Mouse (Mus musculus) gastrocnemius, postnatal 36 days (tissue): ENCODE data around the gene Inpp5e. TPM values are rescaled to one million over a fixed set of nuclear protein-coding genes. Genes with fewer than 3 reads are reported as not detected.

Experiments used
- DNase-seq, 2 experiments: peaks; one replicate each; pipeline ENCODE4 v3.0.0; 2022
- intact Hi-C: fragments of 180-260 bp; cut with DNase I; formaldehyde crosslinking; loops from one replicate; pipeline ENCODE4 v1.15.1; 2025
- long read RNA-seq, 2 experiments: library from polyadenylated mRNA; stranded (forward); transcript quantifications; one replicate each; pipeline ENCODE4 v2.0.0; 2021
- total RNA-seq, 2 experiments: library from RNA; stranded (reverse); gene quantifications; 2 replicates each; pipeline ENCODE4 v1.2.3; 2021

Gene Inpp5e
- 1 to 10 TPM; 7.4 TPM for total RNA-seq
- long read RNA-seq, experiment 1, full-length matches to known transcripts: 1 of 4 reads
- long read RNA-seq, experiment 1, partial matches to known transcripts: 0 of 4 reads
- long read RNA-seq, experiment 1, other reads (novel, unspliced or antisense): 3 of 4 reads
- long read RNA-seq, experiment 2, full-length matches to known transcripts: 7 of 12 reads
- long read RNA-seq, experiment 2, partial matches to known transcripts: 1 of 12 reads
- long read RNA-seq, experiment 2, other reads (novel, unspliced or antisense): 4 of 12 reads

- DNase-seq: peak; percentile 98 to 99
- intact Hi-C loops: no loop called here
These were observed at the start of gene Inpp5e for GRCm38 (mm10) chr2:26408515-26409356. Inpp5e (minus strand) TSS chr2:26409203.

DNA sequence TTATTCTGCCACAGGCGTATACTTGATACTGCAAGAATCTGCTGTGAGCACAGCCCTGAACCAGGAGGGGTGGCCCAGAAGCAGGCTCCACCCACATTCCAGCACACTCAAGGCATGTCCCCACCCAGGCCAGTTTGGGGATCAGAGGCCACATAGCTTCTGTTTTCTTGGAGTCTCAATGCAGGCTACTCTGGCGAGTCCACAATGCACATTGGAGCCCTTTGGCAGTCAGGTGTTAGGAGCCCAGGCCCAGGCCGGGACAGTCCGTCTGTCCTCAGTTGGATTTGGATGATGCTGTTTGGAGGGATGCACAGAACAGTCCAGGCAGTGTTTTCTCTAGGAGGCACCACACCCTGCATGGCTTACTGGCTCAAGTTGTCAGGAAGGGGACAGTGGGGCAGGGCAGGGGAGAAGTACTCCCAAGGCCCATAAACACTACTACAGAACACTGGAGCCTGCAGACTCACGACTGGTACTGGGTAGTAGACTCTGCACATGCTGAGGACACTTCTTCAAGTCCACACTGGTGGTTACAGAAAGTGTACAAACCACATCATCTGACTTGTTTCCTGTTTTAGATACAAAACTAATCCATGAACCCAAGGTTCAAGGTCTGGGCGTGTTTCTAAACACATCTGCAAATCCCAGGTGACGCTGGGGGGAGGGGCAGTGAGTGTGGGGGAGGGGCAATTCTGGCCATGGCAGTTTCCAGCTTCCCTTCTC lies 49.6 kb upstream of the Inpp5e start:
- DNase-seq: peak; percentile 48 to 56
- intact Hi-C loops: no loop called here

- intact Hi-C loops: loop anchor here (1.0 to 5.0 kb wide), 3 partner anchors 112 to 453 kb away; partner anchors contain the start of gene Surf6
- peak; percentile 64 to 65 for DNase-seq
These were observed 40.4 kb upstream of the Inpp5e start for GRCm38 (mm10) chr2:26449121-26450060.

DNA sequence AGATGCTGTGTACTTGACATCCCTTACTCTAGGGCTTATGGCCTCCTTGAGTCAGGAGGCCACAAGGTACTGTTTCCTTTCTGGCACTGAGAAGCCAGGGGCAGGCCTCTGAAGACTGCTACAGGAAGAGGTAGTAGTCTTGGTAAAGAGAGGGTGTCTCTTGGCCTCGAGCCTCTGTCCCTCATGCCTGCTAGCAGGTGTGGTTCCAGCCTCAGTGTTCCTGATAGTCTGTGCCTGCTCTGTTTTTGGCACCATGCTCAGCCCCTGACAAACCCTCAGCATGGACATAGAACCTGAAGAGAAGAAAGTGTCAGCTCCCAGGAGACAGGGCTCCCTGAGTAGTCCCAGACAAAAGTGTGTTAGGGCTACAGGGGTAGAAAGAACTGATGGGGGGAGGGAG lies 38.4 kb upstream of the Inpp5e start:
- no peak for DNase-seq
- intact Hi-C loops: loop anchor here (5.0 kb wide), 1 partner anchor 455 kb away; the partner anchor contains the start of gene Surf6

DNA sequence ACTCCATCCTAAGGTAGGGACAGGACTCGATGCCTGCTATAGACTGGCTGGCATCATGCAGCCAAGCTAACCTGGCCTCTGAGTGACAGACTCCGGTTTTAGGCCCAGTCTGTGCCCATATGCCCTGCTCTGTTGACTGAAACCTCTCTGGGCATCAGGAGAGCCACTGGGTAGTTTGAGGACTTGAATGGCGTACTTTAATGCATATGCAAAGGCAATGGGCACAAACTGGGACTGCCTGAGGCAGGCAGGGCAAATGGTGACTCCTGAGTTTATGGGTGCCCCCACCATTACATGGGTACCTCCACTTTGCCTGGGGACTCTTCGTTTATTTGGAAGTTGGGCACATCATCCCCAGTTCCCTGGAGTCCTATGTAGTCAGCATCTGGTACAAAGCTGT lies 37.7 kb upstream of the Inpp5e start:
- intact Hi-C loops: loop anchor here (1.0 to 5.0 kb wide), 2 partner anchors 115 to 456 kb away; partner anchors contain the start of gene Surf6
- DNase-seq: no peak

- DNase-seq: peak; percentile 84 to 97
- intact Hi-C loops: loop anchor here (1.0 to 5.0 kb wide), 2 partner anchors 115 to 456 kb away; partner anchors contain the start of gene Surf6
These were observed 36.9 kb upstream of the Inpp5e start for GRCm38 (mm10) chr2:26445666-26446445.

- DNase-seq: peak; percentile 100
- intact Hi-C loops: loop anchor here (5.0 kb wide), 1 partner anchor 457 kb away; the partner anchor contains the start of gene Surf6
These were observed 36.1 kb upstream of the Inpp5e start, which contains the start of gene Sec16a for GRCm38 (mm10) chr2:26444946-26445665. Sec16a (minus strand) TSS chr2:26445216.

DNA sequence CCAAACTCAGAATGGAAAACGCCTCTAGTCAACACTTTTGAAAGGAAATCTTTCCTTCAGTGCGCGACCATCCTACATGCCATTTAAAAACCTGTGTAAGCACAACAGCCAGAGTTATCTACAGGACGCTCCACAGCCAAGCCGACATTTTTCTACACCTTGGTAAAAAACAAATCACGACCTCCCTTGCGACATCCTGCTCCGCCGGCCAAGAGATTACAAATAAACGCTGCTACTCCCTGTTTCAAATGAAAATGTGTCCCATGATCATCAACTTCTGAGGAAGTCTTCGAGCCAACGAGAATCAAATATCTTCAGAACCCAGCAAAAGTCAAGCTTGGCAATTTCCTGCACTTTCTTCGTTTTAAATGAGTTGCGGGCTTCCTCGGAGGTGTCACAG lies 35.4 kb upstream of the Inpp5e start:
- no peak for DNase-seq
- intact Hi-C loops: no loop called here

GRCm38 (mm10) chr2:26443876-26444275 lies 34.9 kb upstream of the Inpp5e start:
- intact Hi-C loops: no loop called here

GRCm38 (mm10) chr2:26442843-26443242 lies 33.8 kb upstream of the Inpp5e start:
- intact Hi-C loops: no loop called here
- DNase-seq: no peak

More at GRCm38 (mm10) chr2:26443876-26444275, 34.9 kb upstream of the Inpp5e start:
- no peak for DNase-seq

DNA sequence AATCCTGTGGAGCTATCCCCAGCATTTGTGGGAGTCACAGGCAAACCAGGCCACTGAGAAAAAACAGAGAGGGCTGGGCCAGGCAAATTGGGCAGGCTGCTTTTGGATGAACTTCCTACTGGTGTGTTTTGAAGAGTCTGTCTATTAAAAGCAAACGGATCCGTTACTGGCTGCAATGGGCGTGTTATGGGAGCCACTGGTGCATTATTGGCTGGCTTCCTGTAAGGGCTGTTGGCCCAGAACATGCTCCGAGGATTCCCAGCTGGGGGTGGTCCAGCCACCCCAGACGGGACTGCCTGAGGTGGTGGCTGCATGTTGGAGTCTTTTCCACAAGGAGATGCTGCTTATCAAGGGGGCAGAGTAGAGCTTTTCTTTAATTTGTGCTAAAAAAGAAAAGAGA lies 32.7 kb upstream of the Inpp5e start:
- DNase-seq: peak; percentile 36 to 54
- intact Hi-C loops: no loop called here

DNA sequence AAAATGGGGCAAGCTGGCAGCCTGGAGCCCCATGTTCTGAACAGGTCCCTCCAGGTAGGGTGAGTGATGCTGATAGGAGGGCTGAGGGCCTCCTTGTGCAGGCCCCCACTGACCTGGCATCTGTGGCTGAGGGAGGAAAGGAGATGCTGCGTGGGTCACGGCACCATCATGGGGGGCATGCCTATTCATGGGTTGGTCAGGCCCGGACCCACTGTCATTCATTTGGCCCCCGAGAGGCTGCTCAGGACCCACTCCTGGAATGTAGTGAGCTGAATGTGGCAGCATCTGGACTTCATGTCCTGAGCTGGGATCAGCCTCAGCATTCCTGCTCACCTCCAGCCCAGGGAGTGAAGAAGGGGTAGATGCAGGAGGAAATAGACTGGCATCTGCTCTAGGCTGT lies 32.3 kb upstream of the Inpp5e start:
- no peak for DNase-seq
- intact Hi-C loops: no loop called here

DNA sequence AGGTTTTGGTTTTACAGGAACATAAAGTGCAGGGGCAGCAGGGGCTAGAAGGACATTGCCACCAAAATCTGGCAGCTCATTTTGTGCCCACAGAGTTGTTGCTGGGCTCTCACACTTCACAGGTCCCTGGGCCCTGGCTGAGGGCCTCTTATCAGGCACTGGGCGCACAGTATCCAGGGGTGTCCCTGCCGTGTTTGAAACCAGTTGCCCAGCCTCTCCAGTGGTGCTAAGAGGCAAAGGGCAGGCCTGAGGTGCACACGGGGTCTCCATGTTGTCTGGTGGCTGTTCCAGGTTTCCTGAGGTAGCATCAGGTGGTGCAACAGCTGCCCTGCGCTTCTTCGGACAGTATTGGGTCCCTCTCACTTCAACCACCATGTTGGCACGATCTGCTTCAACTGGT lies 30.7 kb upstream of the Inpp5e start:
- intact Hi-C loops: no loop called here
- DNase-seq: no peak

DNA sequence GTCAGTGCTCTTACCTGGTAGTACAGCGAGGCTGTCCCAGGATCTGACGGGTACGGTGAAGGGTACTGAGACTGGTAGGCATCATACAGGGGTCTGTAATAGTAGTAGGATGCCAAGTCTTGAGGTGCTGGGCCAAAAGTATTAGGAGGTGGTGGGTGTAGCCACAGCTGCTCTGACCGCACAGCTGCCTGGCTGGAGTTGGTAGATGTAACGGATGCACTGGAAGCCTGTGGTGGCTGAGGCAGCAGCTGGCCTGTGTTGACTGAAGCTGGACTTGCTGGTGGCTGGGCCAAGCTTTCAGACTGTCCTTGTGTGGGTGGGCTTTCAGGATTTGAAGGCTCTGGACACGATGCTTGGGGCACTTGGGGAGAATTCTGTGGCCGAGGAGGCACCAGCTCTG lies 29.4 kb upstream of the Inpp5e start:
- intact Hi-C loops: no loop called here
- no peak for DNase-seq

GRCm38 (mm10) chr2:26437221-26437620 lies 28.2 kb upstream of the Inpp5e start:
- intact Hi-C loops: no loop called here
- no peak for DNase-seq

- DNase-seq: no peak
- intact Hi-C loops: no loop called here
These were observed 26.0 kb upstream of the Inpp5e start for GRCm38 (mm10) chr2:26434791-26435572.

GRCm38 (mm10) chr2:26429851-26430250 lies 20.8 kb upstream of the Inpp5e start:
- no peak for DNase-seq
- intact Hi-C loops: loop anchor here (2.0 kb wide), 1 partner anchor 17 kb away; no protein-coding TSS in a partner anchor
